Mouse (Mus musculus) liver, embryonic 12.5 days (tissue): ENCODE data around the gene St6galnac3. TPM values are rescaled to one million over a fixed set of nuclear protein-coding genes. Genes with fewer than 3 reads are reported as not detected.
A peak's percentile ranks its signal among the peaks of the same experiment; 100 is the strongest.

Experiments used
- ATAC-seq: fragments of 200-750 bp; cut with Nextera tagmentation; 2 replicates; pipeline ENCODE4 v1.8.0; 2017; ENCODE audit warnings: moderate number of reproducible peaks, mild to moderate bottlenecking, moderate library complexity
- H3K27ac ChIP-seq: fragments of 300-500 bp; sonication (generic); 2 replicates; pipeline ENCODE4 v1.5.1; 2016; ENCODE audit warnings: mild to moderate bottlenecking
- H3K27me3 ChIP-seq: fragments of 300-500 bp; sonication (generic); replicated peaks from 2 replicates; pipeline ENCODE4 v1.6.1; 2016; ENCODE audit warnings: mild to moderate bottlenecking, moderate library complexity
- H3K36me3 ChIP-seq: fragments of 300-500 bp; sonication (generic); 2 replicates; pipeline ENCODE4 v1.6.1; 2016; ENCODE audit warnings: mild to moderate bottlenecking, moderate library complexity
- H3K4me1 ChIP-seq: fragments of 300-500 bp; sonication (generic); 2 replicates; pipeline ENCODE4 v1.6.1; 2016
- H3K4me2 ChIP-seq: fragments of 300-500 bp; sonication (generic); 2 replicates; pipeline ENCODE4 v1.6.1; 2016; ENCODE audit warnings: mild to moderate bottlenecking, moderate library complexity
- H3K4me3 ChIP-seq: fragments of 300-500 bp; sonication (generic); 2 replicates; pipeline ENCODE4 v1.5.1; 2016; ENCODE audit warnings: mild to moderate bottlenecking, moderate library complexity
- H3K9ac ChIP-seq: fragments of 300-500 bp; sonication (generic); 2 replicates; pipeline ENCODE4 v1.6.1; 2016; ENCODE audit warnings: mild to moderate bottlenecking, moderate library complexity
- H3K9me3 ChIP-seq: fragments of 300-500 bp; sonication (generic); replicated peaks from 2 replicates; pipeline ENCODE4 v1.6.1; 2016; ENCODE audit warnings: mild to moderate bottlenecking, moderate library complexity
- WGBS: fragments of 180-500 bp; shearing (Covaris S2); methylation state at CpG from one replicate; pipeline ENCODE4 v1.1.7; 2016; ENCODE audit not compliant: insufficient replicate concordance; 5-methylcytosine and 5-hydroxymethylcytosine counted together
- polyA plus RNA-seq: library from polyadenylated mRNA; unstranded; fragments of >200 nt; fragmentation: Nextera tagmentation; extraction: Ambion mirVana; gene quantifications from 2 replicates; pipeline ENCODE4 v1.2.1, GENCODE M21; 2016

Gene St6galnac3
- polyA plus RNA-seq, 1 experiment from 2014 or later = 13.6 TPM

DNA sequence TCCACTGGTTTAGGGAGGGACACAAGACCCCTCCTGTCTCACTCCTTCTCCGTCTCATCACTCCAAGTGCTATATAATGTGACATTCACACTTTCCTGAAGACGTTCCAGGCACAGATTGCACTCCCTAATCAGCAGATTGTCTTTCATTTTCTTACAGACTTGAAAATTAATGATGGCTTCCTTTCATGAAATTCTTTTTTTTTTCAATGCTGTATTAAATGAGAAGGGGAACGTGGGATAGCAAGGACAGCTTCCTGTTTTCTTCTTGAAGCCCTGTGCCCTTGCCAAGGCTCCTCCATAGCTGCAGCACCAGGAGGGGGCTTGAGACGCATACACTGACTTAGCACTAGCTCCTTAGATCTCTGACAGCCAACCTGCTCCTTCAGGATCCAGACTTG is 188.7 kb downstream of the St6galnac3 start:
- WGBS = 59% methylated on average over 4 of the region's 4 CpGs
- Histone ChIP-seq H3K4me1 (peaks cover 3% of the 10 kb centered on the region; the same call in 1 of the 2 replicates), H3K9me3 (no peaks in the 10 kb centered on the region), H3K4me3 (no peak overlapping the region), H3K27me3 (no peaks in the 10 kb centered on the region), H3K27ac (no peak overlapping the region), H3K4me2 (no peak overlapping the region), H3K9ac (no peak overlapping the region), H3K36me3 (no peaks in the 10 kb centered on the region)
- ATAC-seq = no peak

DNA sequence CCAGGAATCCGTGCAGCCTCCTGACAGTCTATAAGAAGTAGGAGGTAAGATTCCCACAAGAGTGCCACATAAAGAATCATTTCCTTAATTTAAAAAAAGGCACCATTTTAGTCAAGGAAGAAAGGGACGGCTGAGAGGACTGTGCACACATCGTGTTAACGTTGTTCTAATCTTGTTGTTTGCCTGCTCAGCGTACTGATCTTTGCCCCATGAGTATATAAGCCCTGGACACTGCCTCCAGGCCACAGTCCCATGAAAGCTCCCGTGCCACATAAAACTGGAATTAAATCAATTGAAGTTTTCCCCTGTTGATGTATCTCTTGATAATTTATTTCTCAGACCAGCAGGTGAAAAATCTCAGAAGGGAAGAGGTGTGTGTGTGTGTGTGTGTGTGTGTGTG is 195.8 kb downstream of the St6galnac3 start:
- Histone ChIP-seq H3K9me3 (no peaks in the 10 kb centered on the region), H3K4me1 (no peaks in the 10 kb centered on the region), H3K27me3 (no peaks in the 10 kb centered on the region), H3K4me2 (no peak overlapping the region), H3K36me3 (no peaks in the 10 kb centered on the region), H3K9ac (no peak overlapping the region), H3K4me3 (no peak overlapping the region), H3K27ac (no peak overlapping the region)
- 78% methylated on average over 6 of the region's 6 CpGs for WGBS
- peak; percentile 64; the same call in 1 of the 2 replicates for ATAC-seq

DNA sequence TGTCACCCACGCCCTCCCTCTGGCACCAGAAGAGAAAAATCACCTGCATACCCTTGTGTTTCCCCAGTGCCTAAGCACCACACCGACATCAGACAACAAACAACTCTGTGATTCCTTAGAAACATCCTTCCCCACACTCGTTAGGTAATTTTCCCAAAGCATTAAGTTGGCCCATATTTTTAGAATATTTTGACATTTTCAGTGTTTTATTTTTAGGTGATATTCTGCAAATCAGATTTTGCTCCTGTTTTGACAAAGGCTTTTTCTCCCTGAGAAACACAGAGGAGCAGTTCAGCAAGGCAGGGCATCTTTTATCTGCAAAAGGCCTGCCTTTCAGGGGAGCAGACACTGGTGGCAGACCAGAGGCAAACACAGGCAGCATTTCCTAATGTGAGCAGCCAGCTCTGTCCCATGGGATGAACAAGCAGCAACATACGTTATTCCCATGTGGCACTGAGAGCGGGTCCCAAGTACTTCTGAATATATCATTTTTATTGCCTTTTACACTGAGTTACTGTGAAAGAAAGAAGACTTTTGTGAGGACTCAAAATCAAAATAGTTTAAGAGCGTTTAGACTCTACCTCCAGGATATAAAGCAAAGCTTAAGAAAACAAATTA is 199.7 kb downstream of the St6galnac3 start:
- H3K4me3 ChIP-seq = no peak overlapping the region
- H3K4me1 ChIP-seq = no peaks in the 10 kb centered on the region
- no peaks in the 10 kb centered on the region for H3K9me3 ChIP-seq
- no peaks in the 10 kb centered on the region for H3K27me3 ChIP-seq
- H3K9ac ChIP-seq = no peak overlapping the region
- no peaks in the 10 kb centered on the region for H3K36me3 ChIP-seq
- H3K27ac ChIP-seq = no peak overlapping the region
- no peak overlapping the region for H3K4me2 ChIP-seq
- 77% methylated on average over 6 of the region's 6 CpGs for WGBS
- no peak for ATAC-seq

DNA sequence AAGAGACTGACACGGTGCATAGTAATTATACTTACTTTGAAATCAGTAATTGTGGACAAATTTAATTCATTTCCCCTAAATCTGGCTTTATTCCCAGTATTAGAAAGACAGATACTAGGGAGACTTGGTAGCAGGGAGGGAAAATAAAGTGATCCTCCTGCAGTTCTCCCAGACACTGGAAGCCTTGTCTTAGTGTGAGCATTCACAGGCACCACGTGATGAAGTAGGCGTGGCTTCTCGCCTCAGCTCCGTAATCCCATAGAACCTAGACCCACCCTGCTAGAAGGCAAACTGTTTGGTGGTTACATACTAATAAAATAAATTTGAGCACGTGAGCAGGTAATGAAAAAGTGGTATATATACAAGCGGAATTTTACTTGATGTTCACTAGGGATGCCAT is 208.1 kb downstream of the St6galnac3 start:
- H3K4me3 ChIP-seq = no peak overlapping the region
- H3K27ac ChIP-seq = no peak overlapping the region
- peaks cover 8% of the 10 kb centered on the region; the same call in 1 of the 2 replicates for H3K4me1 ChIP-seq
- no peaks in the 10 kb centered on the region for H3K27me3 ChIP-seq
- H3K9ac ChIP-seq = no peak overlapping the region
- no peaks in the 10 kb centered on the region for H3K9me3 ChIP-seq
- H3K4me2 ChIP-seq = no peak overlapping the region
- H3K36me3 ChIP-seq = no peaks in the 10 kb centered on the region
- ATAC-seq = no peak
- WGBS = 74% methylated on average over 7 of the region's 7 CpGs

DNA sequence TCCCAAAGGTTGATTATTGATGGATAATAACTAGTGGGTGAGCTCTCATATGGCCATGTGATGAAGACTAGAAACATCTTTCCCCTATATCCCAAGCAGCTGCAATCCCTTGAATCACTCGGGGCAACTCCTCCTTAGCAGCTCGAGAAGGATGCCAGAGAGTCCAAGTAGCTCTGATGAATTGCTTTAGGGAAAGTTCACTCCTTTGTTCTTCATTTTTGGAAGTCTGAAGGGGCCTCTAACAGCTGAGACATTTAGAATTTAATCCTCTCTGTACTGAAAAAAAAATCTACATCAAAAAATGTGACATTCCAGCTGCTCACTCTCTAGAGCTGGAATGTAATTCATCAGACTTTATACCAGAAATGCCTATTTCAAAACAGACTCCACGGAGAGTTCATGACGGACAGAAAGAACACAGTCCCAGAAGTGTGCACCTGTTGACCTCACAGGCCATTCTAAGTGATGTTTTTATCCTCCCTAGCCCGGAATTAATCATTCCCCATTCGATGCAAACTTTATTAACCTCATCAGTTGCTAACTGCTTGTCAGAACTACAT is 211.4 kb downstream of the St6galnac3 start:
- Histone ChIP-seq H3K4me2 (no peak overlapping the region), H3K9ac (no peak overlapping the region), H3K27me3 (no peaks in the 10 kb centered on the region), H3K27ac (no peak overlapping the region), H3K4me3 (no peak overlapping the region), H3K4me1 (peaks cover 34% of the 10 kb centered on the region), H3K36me3 (no peaks in the 10 kb centered on the region), H3K9me3 (no peaks in the 10 kb centered on the region)
- no peak for ATAC-seq
- WGBS = 73% methylated on average over 6 of the region's 6 CpGs

DNA sequence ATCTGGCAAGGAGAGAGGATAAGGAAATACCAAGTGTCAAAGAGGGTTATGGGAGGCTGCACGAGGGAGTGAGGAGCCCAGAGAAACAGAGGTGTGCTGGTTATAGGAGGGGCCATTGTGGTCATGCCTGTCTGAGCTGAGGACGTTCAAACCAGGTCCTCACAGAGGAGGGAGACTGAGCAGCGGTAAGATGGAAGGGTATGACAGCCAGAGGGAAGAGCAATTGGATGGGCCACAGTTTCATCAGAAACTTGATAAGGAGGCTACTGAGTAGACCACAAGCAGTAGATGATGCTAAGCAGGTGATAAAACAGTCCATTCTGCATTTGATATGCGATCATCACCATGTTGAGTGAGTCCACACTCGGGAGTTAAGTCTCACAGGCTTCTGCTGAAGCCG is 212.4 kb downstream of the St6galnac3 start:
- peaks cover 34% of the 10 kb centered on the region for H3K4me1 ChIP-seq
- H3K27ac ChIP-seq = no peak overlapping the region
- no peaks in the 10 kb centered on the region for H3K36me3 ChIP-seq
- 58% methylated on average over 6 of the region's 6 CpGs for whole genome bisulfite sequencing
- no peak overlapping the region for H3K9ac ChIP-seq
- no peak overlapping the region for H3K4me2 ChIP-seq
- no peak overlapping the region for H3K4me3 ChIP-seq
- H3K27me3 ChIP-seq = no peaks in the 10 kb centered on the region
- no peaks in the 10 kb centered on the region for H3K9me3 ChIP-seq
- no peak for ATAC-seq

DNA sequence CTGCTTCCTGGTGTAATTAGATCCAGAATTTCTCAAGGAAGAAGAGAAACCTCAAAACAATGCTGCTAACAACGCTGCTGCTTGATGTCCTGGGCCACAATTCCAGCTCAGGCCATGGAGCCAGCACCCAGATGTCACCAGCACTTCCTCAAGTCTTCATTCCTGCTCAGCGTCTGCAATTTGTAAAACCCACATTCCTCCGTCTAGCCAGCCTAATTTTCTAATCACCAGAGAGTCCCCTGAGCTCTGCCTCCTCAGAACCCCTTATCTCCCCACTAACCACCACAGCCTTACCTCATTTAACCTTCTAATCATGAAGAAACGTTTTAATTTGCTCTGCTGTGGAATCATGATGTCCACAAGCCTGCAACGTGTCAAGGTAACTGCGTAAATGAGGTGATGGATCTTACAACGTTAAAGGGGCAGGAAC is 213.8 kb downstream of the St6galnac3 start:
- no peak for ATAC-seq
- Histone ChIP-seq H3K9ac (no peak overlapping the region), H3K9me3 (no peaks in the 10 kb centered on the region), H3K27me3 (no peaks in the 10 kb centered on the region), H3K4me1 (peaks cover 34% of the 10 kb centered on the region), H3K4me3 (no peak overlapping the region), H3K4me2 (no peak overlapping the region), H3K27ac (no peak overlapping the region), H3K36me3 (0 out of 2 replicates have a peak, but pooled peaks cover 4% of the 10 kb centered on the region)
- WGBS = 18% methylated on average over 7 of the region's 7 CpGs

DNA sequence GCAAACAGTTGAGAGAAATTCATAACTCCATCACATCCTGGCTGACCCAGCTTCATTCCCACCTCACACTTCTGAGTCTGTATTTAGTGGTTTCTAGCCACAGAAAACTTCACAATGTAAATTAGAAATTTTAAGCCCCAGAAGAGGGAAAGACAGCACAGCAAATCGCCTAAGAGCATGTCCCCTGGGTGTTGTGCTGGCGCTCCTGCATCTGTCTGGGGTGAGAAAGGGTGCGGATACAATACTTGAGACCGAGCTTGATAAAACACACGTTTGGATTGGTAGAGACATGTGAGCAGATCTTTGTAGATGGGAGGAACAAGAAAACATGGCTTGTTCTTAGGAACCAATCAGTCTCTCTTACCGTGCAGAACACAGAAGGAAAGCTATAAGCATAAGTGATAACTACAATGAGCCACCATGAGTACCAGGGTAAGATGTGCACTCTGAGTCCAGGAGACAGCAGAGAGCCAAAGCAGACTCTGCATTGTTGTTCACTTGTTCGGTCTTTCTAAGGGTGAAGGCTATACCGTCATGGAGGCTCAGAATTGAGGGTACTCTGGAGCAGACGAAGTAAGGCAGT is 214.8 kb downstream of the St6galnac3 start:
- ATAC-seq = no peak
- Histone ChIP-seq H3K4me1 (peaks cover 34% of the 10 kb centered on the region), H3K27ac (no peak overlapping the region), H3K4me2 (no peak overlapping the region), H3K36me3 (0 out of 2 replicates have a peak, but pooled peaks cover 6% of the 10 kb centered on the region), H3K4me3 (no peak overlapping the region), H3K9me3 (no peaks in the 10 kb centered on the region), H3K27me3 (no peaks in the 10 kb centered on the region), H3K9ac (no peak overlapping the region)
- WGBS = 79% methylated on average over 9 of the region's 9 CpGs

DNA sequence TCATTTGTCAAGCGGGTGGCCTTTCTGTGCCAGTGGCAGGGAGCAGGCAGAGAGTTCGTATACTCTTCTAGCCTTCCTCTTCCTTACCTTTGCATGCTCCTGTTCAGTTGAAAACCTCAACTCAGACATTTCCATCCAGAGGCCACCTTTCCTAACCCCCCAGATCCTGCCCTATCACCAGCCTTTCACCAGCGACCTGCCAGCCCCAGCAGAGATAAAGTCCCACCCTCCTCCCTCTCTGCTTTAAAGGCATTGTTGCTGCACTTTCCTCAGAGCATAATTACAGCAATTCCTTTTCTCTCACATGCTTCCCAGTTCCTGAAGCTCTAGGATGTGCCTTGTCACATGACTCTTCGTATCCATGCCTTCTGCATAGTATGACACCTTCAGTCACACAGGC is 215.3 kb downstream of the St6galnac3 start:
- Histone ChIP-seq H3K9me3 (no peaks in the 10 kb centered on the region), H3K4me1 (peaks cover 34% of the 10 kb centered on the region), H3K36me3 (0 out of 2 replicates have a peak, but pooled peaks cover 6% of the 10 kb centered on the region), H3K27me3 (no peaks in the 10 kb centered on the region), H3K27ac (no peak overlapping the region), H3K9ac (no peak overlapping the region), H3K4me3 (no peak overlapping the region), H3K4me2 (no peak overlapping the region)
- WGBS = 58% methylated on average over 4 of the region's 4 CpGs
- ATAC-seq = no peak

DNA sequence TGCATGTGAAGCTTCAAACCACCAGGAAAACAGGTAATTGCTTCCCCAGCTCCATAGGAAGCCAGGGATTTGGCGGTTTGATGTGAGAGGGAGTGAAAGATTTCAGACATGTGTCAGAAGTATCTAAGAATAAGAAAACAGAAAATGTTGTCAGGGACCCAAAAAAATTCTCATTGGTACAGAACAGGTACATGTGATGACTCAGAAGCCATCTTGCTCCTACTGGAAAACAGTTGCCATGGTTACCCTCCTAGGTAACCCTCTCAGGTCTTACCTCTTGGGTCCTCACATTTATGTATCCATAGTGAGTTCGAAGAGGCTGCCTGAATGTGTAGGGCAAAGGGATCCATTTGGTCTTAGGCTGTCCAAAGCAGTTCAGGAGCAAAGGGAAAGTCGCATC is 215.9 kb downstream of the St6galnac3 start:
- ATAC-seq = no peak
- H3K4me2 ChIP-seq = no peak overlapping the region

DNA sequence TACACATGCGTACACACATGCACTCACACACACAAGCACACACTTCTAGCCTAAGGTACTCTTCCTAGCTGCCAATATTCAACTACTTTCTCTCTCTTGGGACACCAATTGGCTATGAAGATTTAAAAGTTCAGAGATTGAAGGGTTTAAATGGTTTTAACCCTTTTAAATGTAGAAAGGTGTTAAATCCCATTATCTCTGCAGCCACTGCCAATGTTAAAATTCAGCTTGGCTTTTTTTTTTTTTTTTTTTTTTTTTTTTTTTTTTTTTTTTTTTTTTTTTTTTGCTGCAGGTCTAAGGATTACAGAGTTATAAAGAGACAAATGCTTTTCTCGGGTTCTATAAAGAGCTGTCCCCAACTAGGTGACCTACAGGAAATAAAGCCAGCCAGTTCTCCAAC is 216.4 kb downstream of the St6galnac3 start:
- Histone ChIP-seq H3K4me1 (peaks cover 34% of the 10 kb centered on the region), H3K4me2 (no peak overlapping the region), H3K27me3 (no peaks in the 10 kb centered on the region), H3K36me3 (0 out of 2 replicates have a peak, but pooled peaks cover 6% of the 10 kb centered on the region), H3K4me3 (no peak overlapping the region), H3K9me3 (no peaks in the 10 kb centered on the region), H3K27ac (no peak overlapping the region), H3K9ac (no peak overlapping the region)
- WGBS = 83% methylated on average over 2 of the region's 2 CpGs
- no peak for ATAC-seq

More for the DNA sequence above, 215.9 kb downstream of the St6galnac3 start:
- H3K27me3 ChIP-seq = no peaks in the 10 kb centered on the region
- H3K9ac ChIP-seq = no peak overlapping the region
- peaks cover 34% of the 10 kb centered on the region for H3K4me1 ChIP-seq
- H3K4me3 ChIP-seq = no peak overlapping the region
- 78% methylated on average over 3 of the region's 3 CpGs for WGBS
- 0 out of 2 replicates have a peak, but pooled peaks cover 6% of the 10 kb centered on the region for H3K36me3 ChIP-seq
- no peak overlapping the region for H3K27ac ChIP-seq
- no peaks in the 10 kb centered on the region for H3K9me3 ChIP-seq

DNA sequence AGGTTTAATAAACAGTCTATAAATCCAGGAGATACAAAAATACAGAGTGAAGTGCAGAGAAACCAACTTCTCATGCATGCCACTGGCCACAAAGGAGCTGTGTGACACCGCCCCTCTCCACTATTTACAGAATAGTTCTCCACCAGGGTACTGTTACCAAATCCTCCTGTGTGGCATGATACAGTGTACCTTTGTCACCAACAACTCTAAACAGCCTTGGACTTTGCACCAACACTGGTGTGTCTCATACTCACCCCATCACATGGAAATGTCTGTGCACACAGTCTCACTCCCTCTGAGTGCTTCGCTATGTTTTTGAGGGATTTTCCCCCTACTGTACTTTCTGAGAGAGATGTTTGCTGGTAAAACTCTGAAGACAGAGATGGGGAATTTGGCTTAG is 217.4 kb downstream of the St6galnac3 start:
- H3K9me3 ChIP-seq = no peaks in the 10 kb centered on the region
- H3K9ac ChIP-seq = no peak overlapping the region
- no peak overlapping the region for H3K4me2 ChIP-seq
- H3K4me3 ChIP-seq = no peak overlapping the region
- no peak overlapping the region for H3K27ac ChIP-seq
- H3K36me3 ChIP-seq = 0 out of 2 replicates have a peak, but pooled peaks cover 6% of the 10 kb centered on the region
- no peaks in the 10 kb centered on the region for H3K27me3 ChIP-seq
- 85% methylated on average over 2 of the region's 2 CpGs for WGBS
- no peak for ATAC-seq
- H3K4me1 ChIP-seq = peaks cover 29% of the 10 kb centered on the region
